Mouse (Mus musculus): ENCODE measurements around the gene Maz. TPM values are rescaled to one million over a fixed set of nuclear protein-coding genes. Genes with fewer than 3 reads are reported as not detected.
A peak's percentile ranks its signal among the peaks of the same experiment; 100 is the strongest.

The Maz gene
- total RNA-seq (2021): 100 to 1,000 TPM; 238 to 241 TPM
- long read RNA-seq, transcript Maz-201 (5 exons, 2,347 nt): major isoform, 94 of 235 reads
- long read RNA-seq, transcript Maz-203 (6 exons, 2,650 nt): minor isoform, 14 of 235 reads
- long read RNA-seq, partial matches to known transcripts: 30 of 235 reads
- long read RNA-seq, other reads (novel, unspliced or antisense): 89 of 235 reads

DNA sequence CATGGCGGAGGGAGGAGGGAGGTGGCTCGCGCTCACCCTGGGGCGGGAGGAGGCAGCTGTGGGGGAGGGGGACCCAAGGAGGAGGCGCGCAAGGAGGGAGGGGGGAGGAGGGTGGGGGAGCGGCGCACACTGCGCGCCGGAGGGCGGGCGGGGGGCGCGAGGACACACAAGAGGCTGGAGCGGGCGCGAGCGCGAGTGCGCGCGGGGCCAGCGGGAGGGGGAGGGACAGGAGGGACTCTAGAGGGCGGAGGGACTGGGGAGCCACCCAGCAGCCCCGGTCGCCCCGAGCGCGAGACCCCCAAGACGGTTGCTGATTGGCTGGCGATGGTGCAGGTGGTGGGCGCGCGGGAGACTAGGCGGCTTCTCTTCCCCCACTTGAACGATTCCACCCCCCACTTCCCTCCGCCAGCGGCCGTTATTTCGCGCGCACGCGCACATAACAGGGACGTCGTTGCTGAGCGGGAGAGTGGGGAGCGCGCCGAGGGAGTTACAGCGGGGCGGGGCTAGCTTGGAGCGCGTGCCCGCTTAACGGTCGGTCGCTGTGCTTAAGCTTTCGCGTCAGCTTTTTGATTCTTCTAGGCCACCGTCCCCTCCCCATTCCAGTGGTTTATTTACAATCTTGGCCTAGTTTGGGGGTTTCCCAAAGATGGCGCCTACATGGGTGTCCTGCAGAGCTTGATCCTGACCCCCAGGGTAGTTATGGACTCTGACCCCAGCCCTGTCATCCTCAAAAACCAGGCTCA, at the start of gene Maz:
Gene Maz, minus strand, starts transcription at position 54 of the 743 bp plus-strand sequence.
- peak; percentile 99 to 100 for DNase-seq (ENCODE audit: low spot score in 2 of 2)

DNA sequence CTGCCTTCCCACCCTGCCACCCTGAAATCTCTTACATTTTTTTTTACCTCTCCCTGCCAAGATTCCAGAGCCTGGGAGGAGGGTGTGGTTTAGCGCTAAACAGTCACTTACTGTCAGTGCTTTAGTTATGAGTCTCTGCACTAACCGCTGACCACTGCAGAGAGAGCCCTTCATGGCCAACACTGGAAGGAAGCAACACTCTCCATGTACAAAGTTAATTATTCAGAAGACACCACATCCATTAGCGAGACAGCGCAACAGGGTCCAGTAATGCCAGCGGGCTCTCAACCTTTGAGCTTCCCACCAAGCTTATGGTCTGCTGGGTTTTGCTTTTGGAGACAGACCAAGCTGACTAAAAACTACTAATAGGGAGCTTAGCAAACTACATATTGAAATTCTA, 49.4 kb upstream of the Maz start:
- DNase-seq (ENCODE audit: low spot score in 2 of 2): no peak

DNA sequence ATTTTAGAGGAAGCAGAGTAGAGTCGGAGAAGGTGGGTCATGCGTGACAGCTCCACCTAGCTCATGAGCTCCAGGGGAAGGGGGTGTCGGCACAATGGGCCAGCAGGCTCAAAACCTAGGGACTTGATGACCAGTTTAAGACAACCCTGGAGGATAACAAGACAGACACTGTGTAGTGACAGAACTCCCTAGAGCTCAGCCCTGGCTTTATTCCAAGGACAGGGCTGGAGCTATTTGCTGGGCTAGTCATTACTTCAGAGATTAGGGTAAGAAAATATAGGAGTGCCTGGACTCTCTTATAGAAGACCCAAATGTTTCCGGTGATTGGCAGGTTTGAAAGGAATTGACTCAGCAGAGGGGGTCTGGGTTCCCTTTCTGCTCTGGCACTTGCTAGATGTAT, 46.4 kb upstream of the Maz start:
- DNase-seq (ENCODE audit: low spot score in 2 of 2): no peak

DNA sequence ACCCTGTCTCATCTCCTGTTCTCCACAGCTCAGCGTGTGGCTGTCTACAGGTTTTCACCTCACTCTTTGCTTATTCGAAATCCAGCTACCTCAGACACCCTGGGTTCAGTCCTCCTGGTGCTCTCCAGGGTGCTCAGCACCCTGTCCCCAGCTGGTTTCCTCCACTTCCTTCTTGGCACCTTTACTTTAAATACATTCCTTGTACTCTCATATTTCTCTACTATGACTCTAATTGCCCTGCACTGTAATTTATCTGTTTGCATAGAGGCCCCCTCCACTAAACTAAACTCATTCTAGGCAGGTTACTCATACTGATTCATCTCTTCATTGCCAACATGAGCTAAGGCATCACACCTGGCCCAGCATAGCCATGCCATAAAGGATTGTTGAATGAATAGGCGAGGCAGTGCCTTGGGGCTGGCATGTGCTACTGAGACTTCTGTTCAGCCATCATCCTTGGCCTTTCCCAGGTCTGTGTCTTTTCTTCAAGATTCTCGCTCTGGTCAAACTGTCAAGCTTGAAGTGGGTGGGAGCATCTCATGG, 44.1 kb upstream of the Maz start:
- DNase-seq (ENCODE audit: low spot score in 2 of 2): no peak

DNA sequence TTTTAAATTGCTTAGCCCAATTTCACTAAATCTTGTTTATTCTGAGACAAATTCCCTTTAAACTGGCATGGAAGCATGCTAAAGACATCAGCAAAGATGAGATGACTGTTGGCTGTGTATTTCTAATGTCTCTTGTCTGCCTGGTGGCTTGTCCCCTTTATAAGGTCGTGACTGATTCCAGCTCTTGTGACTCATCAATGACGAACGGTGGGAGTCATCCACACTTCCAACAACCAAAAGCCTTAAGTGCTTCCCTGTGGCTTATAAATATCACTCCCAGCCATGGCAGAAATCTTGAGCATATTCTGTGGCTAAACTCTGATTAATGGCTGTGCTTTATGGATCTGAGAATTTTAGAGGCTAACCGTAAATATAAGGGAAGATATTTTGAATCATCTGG, 39.5 kb upstream of the Maz start:
- DNase-seq (ENCODE audit: low spot score in 2 of 2): no peak

DNA sequence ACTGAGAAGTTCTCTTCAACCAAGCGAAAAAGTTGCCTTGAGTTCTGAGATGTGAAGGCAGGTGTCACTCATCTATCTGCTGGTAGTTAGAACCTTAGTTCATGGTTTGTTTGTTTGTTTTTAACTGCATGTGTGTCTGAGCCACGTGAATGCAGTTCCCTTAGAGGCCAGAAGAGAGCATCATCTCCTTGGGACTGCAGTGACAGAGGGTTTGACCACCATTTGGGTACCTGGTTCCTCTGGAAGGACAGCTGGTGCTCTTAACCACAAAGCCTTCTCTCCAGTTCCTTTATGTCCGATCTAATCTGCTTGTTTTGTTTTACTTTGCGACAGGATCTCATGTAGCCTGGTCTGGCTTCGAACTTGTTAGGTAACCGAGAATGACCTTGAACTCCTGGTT, 38.7 kb upstream of the Maz start:
- no peak for DNase-seq (ENCODE audit: low spot score in 2 of 2)

DNA sequence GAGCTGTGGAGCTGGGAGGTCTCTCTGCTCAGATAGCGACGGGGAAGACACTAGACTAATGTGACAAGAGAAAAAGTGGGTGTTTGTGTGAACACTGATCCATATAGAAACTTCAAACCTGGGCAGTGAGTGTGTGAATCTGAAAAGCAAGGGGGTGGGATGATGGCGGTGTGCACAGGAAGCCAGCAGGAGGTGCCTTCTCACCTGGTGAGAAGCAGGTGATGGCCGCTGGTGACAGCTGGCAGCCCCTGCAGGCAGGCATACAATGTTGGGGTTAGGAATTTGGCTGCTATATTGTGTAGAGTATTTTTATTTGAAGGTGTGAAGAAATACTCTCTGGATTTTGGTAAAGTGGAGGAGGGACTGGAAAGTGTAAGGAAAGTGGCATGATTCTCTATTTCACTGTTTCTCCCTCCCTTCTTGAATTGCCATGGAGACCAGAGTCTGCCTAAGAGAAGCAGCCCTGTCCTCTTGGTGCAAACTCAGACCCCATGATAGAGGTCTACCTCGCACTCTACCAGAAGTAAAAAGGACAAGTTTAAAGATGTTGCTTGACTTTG, 28.3 kb upstream of the Maz start:
- DNase-seq (ENCODE audit: low spot score in 2 of 2): no peak

DNA sequence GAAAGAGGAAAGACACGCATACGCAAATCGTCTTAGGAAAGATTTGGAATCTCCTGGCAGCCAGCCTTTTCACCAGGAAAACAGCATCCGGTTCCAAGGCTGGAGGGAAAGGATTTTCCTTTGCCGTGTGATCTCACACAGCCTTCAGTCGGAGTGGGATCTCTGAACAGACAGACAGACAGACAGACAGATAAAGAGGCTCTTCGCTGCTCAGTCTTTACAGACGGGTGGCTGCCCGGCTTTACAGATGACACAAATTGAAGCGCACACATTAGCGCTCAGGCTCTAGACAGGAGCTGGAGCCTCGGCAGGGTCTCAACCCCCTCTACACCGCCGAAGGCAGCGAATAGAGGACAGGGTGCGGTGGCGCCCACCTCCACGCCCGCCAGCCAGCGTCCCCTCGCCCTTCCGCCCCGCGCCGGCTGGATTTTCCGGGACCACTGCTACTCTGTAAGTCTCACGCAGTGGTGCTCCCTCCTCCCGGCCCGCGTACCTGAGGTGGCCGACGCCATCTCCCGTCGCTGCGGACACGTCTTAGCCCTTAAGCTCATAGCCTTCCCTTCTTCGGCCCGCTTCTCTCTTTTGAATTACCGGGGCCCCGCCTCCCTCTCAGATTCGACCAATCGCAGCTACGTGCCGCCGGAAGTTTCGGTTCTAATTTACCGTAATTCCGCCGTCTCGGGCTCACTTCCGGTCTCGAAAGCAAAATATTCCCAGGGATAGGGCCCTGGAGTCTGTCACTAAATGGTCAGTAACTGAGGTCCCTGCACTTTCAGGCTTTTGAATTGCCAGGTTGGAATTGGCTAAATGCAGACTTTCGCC, 15.2 kb upstream of the Maz start, which contains the start of gene Kif22:
Gene Kif22, minus strand, starts transcription at position 621 of the 822 bp plus-strand sequence.
- peak; percentile 70 to 89 for DNase-seq (ENCODE audit: low spot score in 2 of 2)

DNA sequence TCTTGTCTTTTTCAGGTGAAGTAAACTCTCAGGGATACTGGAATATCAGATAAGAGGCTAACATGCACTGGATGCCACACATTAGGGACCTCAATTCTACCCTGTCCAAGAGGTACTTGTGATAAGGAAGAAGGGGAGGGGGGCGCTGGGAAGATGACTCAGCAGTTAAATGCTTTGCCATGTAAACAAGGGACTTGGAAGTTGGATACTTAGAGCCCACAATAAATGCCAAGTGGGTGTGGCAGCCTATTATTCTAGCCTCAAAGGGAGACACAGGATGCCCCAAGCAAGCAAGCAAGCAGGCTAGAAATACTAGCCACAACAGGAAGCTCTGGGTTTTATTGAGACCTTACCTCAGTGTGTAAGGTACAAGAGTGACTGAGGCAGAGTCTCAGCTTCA, 4.4 kb upstream of the Maz start:
- no peak for DNase-seq (ENCODE audit: low spot score in 2 of 2)

DNA sequence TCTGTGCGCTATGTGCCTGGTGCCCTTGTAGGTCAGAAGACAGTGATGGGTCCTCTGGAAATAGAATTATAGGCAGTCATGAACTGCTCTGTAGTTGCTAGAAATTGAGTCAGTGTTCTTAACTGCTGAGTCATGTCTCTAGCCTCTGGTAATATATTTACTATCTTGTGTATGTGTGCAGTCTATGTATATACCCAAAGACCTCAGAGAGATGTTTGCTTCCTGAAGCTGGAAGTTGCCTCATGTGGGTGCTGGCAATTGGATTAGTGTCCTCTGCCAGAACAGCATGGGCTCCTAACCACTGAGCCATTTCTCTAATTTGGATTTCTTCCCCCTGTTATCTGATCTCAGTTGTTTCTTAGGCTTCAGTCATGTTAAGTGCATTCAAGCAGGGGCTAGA, 3.3 kb upstream of the Maz start:
- no peak for DNase-seq (ENCODE audit: low spot score in 2 of 2)

DNA sequence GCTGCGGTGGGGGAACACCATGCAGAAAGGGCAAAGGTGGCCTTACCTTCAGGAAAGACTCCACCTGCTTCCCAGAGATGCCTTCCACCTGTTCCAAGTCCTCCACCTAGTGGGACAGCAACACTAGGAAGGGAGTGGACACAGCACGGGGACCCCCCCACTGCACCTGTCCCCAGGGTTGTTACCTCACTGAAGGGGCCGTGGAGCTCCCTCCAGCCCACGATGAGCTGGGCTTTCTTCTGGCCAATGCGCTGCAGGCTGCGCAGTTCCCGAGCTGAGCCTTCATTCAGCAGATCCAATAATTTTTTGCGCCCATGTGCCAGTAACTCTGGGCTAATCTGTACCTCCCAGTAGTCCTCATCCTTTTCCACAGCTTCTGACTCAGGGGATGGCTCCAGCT, 1.0 kb upstream of the Maz start:
- no peak for DNase-seq (ENCODE audit: low spot score in 2 of 2)

DNA sequence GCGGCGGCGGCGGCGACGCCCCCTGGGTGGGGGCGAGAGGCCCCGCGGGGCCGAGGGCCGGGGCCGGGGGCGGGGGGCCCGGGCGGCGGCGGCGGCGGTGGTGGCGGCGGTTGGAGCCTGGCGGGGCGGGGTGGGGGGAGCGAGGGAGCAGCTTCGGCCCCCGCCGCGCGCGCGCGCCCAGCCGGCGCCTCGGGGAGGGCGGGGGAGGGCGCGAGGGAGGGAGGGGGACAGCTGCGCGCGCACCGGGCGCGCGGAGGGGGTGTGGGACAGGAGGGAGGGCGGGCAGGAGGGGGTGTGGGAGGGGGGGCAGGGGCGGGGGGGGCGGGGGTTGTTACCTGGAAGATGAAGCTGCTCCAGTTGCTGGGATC, 237 bp downstream of the Maz start:
- DNase-seq (ENCODE audit: low spot score in 2 of 2): no peak

DNA sequence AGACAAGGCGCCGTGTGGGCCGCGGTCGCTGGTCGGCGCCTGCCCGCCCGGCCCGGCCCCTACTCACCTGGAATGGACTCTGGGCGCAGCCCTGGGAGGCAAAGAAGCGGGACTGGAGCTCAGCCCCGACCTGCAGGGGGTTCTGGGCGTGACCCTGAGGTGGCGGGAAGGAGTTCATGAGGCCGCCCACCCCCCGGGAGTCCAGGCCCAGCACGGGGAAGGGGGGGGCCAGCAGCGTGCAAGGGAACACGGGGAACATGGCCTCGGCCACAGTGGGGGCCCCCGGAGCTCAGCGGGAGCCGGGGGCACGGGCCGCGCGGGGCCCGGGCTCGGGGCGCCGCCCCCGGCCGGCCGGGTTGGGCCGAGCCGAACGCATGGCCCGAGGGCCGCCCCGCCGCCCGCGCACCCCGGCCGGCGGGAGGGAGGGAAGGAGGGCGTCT, 656 bp downstream of the Maz start:
- peak in 1 of 2 experiments; percentile 45 for DNase-seq (ENCODE audit: low spot score in 2 of 2)

DNA sequence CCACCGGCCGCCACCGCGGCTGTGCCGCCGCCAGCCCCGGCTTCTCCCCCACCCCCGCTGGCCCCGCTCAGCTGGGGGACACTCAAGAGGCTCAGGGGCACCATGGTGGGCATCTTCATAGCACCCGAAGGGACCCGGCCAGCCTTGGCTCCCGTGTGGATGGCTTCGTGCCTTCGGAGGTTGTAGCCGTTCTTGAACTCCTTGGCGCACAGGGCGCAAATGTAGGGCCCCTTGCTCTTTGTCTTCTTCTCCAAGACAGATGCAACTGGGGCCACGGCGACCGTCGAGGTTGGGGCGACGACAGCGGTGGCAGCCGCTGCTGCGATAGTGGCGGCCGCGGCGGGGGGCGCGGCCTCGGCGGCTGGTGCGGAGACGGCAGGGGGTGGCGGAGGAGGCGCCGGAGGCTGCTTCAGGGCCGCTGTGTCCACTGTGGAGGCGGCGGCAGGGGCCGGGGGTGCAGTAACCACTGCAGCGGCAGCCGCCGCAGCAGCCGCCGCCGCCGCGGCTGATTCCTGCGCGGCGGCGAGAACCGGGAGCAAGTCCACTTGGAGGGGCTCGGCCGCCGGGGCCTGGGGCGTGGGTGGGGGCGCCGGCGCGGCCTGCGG, 1.2 kb downstream of the Maz start:
- no peak for DNase-seq (ENCODE audit: low spot score in 2 of 2)

DNA sequence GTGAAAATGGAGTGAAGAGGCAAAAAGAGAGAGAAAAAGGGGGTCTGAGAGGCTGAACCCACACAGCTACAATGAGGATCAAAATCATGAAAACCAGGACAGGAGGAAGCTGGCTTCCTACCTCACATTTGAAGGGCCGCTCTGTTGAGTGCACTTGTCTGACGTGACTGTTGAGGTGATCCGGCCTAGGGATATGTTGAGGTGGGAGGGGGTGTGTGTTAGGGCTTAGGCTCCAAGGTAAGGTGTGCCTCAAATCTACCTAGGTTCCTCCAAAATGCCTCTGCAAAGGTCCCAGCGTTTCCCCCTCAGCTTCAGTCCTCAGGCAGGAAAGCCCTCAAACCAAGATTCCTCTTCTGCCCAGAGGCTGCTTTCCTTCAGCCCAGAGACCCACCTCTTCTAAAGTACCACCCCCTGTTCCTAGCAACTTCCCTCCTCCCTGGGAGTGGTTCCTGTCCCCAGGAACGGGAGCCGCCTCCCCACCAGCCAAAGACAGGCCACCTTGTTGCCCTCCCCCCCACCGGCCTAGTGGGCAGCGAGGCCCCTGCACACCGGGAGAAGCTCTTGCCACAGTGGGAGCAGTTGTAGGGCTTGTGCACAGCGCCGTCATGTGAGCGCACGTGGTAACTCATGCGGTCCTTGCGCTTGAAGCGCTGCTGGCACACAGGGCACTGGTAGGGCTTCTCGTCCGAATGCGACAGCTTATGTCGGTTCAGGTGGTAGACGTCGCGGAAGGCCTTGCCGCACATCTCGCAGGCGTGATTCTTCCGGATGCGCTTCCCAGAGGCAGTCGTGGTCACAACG, 1.9 kb downstream of the Maz start:
- DNase-seq (ENCODE audit: low spot score in 2 of 2): peak; percentile 79 to 88

DNA sequence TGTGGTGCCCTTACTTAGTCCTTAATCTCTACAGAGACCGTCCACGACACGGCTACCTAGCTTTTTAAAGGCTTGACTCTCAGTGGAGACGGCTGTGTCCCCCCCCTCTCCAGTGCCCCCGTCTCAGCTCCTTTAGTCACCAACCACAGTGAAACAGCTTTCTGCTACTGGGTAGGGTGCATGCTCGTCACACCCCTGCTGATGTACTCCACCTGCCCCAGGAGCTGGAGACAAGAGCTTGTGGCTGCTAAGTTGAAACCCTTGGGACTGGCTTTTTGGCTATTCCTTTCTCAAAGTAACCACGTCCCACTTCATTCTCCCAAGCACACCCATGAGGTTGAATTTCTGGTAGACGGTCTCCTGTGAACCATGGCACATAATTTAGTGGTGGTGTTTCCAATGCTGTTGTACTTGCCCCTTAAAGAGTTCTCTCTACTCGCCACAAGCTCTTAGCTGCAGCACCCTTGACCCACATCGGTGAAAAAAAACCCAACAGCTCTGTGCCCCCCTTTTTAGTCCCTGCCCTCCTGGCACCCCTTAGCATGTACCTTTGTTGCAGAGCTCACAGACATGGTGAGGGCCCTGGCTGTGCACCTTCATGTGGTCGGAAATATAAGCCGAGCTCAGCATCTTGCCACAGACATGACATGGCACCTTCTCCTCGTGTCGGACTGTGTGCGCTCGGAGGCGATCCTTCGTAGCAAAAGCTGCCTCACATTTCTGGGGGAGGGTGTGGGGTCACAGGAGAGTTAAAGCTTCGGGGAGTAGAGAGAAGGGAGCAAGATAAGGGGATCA, 2.7 kb downstream of the Maz start:
- no peak for DNase-seq (ENCODE audit: low spot score in 2 of 2)

DNA sequence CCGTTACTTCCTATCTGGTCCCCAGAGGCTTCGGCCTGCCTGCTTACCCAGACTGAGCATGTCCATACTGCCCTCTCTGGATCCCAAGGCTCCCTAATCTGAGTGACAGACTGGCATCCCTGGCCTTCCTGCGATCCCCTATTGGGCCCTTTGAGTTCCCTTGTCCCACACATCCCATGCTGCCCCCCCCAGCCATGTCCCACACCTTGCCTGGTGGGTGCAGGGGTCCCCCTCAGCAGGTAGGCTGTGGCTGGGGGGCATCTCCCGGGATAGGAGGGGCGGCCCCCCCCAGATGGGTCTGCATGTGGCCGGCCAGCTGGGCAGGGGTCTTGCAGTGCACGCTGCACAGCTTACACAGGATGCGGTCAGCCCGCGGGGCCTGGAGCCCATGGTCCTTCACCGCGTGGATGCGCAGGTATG, 3.6 kb downstream of the Maz start:
- no peak for DNase-seq (ENCODE audit: low spot score in 2 of 2)

DNA sequence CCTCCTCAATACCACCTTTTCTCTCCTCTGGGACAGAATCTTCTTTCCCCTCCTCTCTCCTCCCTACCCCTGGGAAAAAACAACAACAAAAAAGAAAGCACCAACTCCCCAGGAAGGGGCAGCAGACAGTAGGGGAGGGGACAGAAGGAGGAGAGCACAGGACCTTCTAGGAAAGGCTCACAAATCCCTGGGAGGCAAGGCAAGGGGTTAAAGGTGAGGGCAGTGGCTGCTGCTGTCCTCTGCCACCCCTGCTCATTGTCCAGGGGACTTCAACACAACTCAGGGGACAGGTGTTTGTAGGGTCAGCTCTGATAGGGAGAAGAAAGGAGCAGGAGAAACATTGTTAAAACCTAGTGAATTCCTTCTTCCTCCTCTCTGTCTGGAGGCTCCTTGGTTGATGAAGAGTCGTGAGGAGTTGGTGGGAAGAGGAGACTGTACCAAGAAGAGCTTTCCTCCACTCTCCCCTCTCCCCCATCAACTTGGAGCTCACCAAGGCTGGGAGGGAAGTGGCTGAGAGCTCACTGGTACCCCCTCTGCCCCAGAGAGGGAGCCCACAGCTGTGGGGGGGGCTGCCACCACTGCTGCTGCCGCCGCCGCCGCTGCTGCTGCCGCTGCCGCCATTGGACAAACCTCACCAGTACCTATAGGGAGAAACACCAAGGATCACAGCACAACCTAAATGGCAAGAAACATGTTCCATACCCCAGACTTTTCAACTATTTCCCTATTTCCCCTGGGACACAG, 4.1 kb downstream of the Maz start:
- DNase-seq (ENCODE audit: low spot score in 2 of 2): no peak

Measured in layer of hippocampus, adult 18-20 months (tissue).